Mouse (Mus musculus) midbrain, embryonic 12.5 days (tissue): Measurements from ENCODE around the gene Padi1. TPM values are rescaled to one million over a fixed set of nuclear protein-coding genes. Genes with fewer than 3 reads are reported as not detected.

ENCODE experiments used
- ATAC-seq: fragments of 200-750 bp; cut with Nextera tagmentation; 2 replicates; pipeline ENCODE4 v1.8.0; 2017; ENCODE audit warnings: low read depth, moderate TSS enrichment, moderate library complexity; ENCODE audit not compliant: low FRiP score
- H3K27ac ChIP-seq: fragments of 300-500 bp; sonication (generic); replicated peaks from 2 replicates; pipeline ENCODE4 v1.5.1; 2016; ENCODE audit warnings: mild to moderate bottlenecking
- H3K27me3 ChIP-seq: fragments of 300-500 bp; sonication (generic); 2 replicates; pipeline ENCODE4 v1.6.1; 2016; ENCODE audit warnings: mild to moderate bottlenecking
- H3K36me3 ChIP-seq: fragments of 300-500 bp; sonication (generic); 2 replicates; pipeline ENCODE4 v1.6.1; 2016
- H3K4me1 ChIP-seq: fragments of 300-500 bp; sonication (generic); 2 replicates; pipeline ENCODE4 v1.6.1; 2016
- H3K4me2 ChIP-seq: fragments of 300-500 bp; sonication (generic); replicated peaks from 2 replicates; pipeline ENCODE4 v1.6.1; 2016; ENCODE audit warnings: mild to moderate bottlenecking, moderate library complexity
- H3K4me3 ChIP-seq: fragments of 300-500 bp; sonication (generic); 2 replicates; pipeline ENCODE4 v1.5.1; 2016; ENCODE audit warnings: mild to moderate bottlenecking
- H3K9ac ChIP-seq: fragments of 300-500 bp; sonication (generic); replicated peaks from 2 replicates; pipeline ENCODE4 v1.6.1; 2016; ENCODE audit warnings: mild to moderate bottlenecking, moderate library complexity
- H3K9me3 ChIP-seq: fragments of 300-500 bp; sonication (generic); 2 replicates; pipeline ENCODE4 v1.6.1; 2016; ENCODE audit warnings: mild to moderate bottlenecking
- WGBS: fragments of 180-500 bp; shearing (Covaris S2); methylation state at CpG from one replicate; pipeline ENCODE4 v1.1.7; 2016; 5-methylcytosine and 5-hydroxymethylcytosine counted together
- polyA plus RNA-seq: library from polyadenylated mRNA; unstranded; fragments of >200 nt; fragmentation: Nextera tagmentation; extraction: Ambion mirVana; gene quantifications from 2 replicates; pipeline ENCODE4 v1.2.1, GENCODE M21; 2016

The Padi1 gene
- polyA plus RNA-seq, 1 experiment from 2014 or later = 0.06 TPM

DNA sequence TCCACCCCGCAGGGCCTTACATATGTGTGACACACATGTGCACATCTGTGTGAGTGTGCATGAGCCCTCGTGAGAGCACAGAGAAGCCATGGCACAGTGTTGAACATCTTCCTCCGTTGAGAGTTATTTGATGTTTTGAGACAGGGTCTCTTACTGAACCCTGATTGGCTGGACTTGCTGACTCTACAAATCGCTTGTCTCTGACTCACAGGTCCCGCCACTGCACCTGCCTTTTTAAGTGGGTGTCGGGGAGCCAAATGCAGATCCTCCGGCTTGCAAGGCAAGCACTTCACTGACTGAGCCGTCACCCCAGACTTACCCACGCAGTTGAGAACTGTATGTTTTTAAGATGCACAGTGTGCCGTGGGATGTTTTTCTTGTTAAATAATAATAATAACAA lies 69.7 kb downstream of the Padi1 start:
- no peaks in the 10 kb centered on the region for H3K4me1 ChIP-seq
- WGBS = 90% methylated on average over 10 of the region's 10 CpGs
- no peaks in the 10 kb centered on the region for H3K27me3 ChIP-seq
- H3K9me3 ChIP-seq = 0 out of 2 replicates have a peak, but pooled peaks cover 2% of the 10 kb centered on the region
- H3K4me2 ChIP-seq = no peak overlapping the region
- ATAC-seq = no peak
- no peak overlapping the region for H3K4me3 ChIP-seq
- no peak overlapping the region for H3K9ac ChIP-seq
- H3K27ac ChIP-seq = no peak overlapping the region
- H3K36me3 ChIP-seq = no peaks in the 10 kb centered on the region

DNA sequence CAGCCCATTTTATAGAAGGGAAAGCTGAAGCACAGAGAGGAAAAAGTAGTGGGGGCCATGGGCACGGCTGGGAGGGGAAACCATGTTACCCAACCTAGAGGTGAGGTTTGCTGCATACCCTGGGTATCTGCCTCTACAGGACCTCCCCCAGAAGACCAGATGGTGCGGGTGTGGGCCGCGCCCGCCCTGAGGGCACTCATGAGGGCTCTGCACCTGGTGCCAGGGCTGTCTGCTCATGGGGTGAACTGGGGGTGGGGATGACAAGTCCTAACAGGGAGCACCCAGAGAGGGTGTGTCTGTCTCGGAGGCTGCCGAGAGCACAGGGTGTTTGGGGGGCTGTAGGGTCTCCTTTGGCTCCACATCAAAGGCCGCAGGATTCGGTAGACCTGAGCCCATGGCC lies 70.7 kb downstream of the Padi1 start:
- WGBS = 91% methylated on average over 9 of the region's 9 CpGs
- Histone ChIP-seq H3K27me3 (no peaks in the 10 kb centered on the region), H3K9me3 (no peaks in the 10 kb centered on the region), H3K36me3 (no peaks in the 10 kb centered on the region), H3K9ac (no peak overlapping the region), H3K27ac (no peak overlapping the region), H3K4me3 (no peak overlapping the region), H3K4me2 (no peak overlapping the region), H3K4me1 (peaks cover 4% of the 10 kb centered on the region; the same call in 1 of the 2 replicates)
- no peak for ATAC-seq

- Histone ChIP-seq H3K9me3 (no peaks in the 10 kb centered on the region), H3K9ac (no peak within 1 kb of the TSS), H3K27me3 (no peaks in the 10 kb centered on the region), H3K27ac (no peak within 1 kb of the TSS), H3K4me2 (no peak within 1 kb of the TSS), H3K4me3 (no peak within 1 kb of the TSS), H3K4me1 (peaks cover 4% of the 10 kb centered on the region; the same call in 1 of the 2 replicates), H3K36me3 (no peaks in the 10 kb centered on the region)
- WGBS = 87% methylated on average over 21 of the region's 21 CpGs
- no peak for ATAC-seq
Measured at GRCm38 (mm10) chr4:140774025-140774800, 71.4 kb downstream of the Padi1 start, which contains the start of gene Padi4. Gene Padi4, minus strand, starts transcription at chr4:140774236.

- Histone ChIP-seq H3K36me3 (no peaks in the 10 kb centered on the region), H3K4me2 (no peak overlapping the region), H3K9me3 (no peaks in the 10 kb centered on the region), H3K4me1 (peaks cover 4% of the 10 kb centered on the region; the same call in 1 of the 2 replicates), H3K27ac (no peak overlapping the region), H3K4me3 (no peak overlapping the region), H3K27me3 (no peaks in the 10 kb centered on the region), H3K9ac (no peak overlapping the region)
- 63% methylated on average over 4 of the region's 4 CpGs for WGBS
- ATAC-seq = no peak
Measured at GRCm38 (mm10) chr4:140771091-140771490, 74.5 kb downstream of the Padi1 start.

DNA sequence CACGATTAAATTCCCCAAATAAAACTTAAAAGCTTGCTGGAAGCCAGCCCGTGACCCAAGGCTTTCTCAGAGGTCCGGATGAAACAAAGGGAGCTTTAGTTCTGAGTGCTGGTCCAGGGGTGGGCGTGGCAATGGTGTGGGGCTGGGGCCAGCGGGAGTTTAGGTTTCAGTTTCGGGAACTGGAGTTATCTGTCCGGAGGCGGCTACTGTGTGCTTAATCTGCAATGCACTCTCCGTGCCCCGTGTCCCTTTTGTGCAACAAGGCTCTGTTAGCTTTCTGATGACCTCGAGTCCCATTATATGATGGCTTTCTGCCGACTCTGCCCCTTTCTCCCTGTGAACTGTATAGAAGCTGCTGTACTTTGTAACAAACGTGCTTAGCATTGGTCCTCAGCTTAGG lies 75.1 kb downstream of the Padi1 start:
- ATAC-seq = no peak
- H3K4me1 ChIP-seq = peaks cover 4% of the 10 kb centered on the region; the same call in 1 of the 2 replicates
- H3K27ac ChIP-seq = no peak overlapping the region
- no peak overlapping the region for H3K4me3 ChIP-seq
- H3K9me3 ChIP-seq = no peaks in the 10 kb centered on the region
- 7% methylated on average over 13 of the region's 13 CpGs for WGBS
- H3K36me3 ChIP-seq = no peaks in the 10 kb centered on the region
- peak overlapping the region; percentile 18 for H3K4me2 ChIP-seq
- H3K27me3 ChIP-seq = no peaks in the 10 kb centered on the region
- H3K9ac ChIP-seq = no peak overlapping the region

DNA sequence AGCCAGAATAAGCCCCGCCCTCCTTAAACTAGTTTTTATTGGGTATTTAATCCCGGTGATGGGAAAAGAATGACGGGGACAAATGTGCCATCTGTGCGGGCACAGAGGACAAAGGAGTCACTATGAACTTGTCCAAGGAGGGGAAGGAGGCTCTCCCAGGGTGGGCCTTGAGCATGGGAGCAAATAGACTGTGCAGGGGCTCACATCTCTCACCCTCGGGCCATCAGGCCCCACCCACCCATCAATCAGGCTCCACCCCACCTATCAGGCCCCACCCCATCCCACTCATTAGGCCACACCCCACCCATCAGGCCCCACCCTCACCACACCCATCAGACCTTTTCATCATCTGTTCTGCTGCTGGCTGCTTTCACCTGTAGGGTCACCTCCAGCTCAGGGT lies 76.6 kb downstream of the Padi1 start:
- H3K9ac ChIP-seq = no peak overlapping the region
- H3K27me3 ChIP-seq = no peaks in the 10 kb centered on the region
- peaks cover 4% of the 10 kb centered on the region; the same call in 1 of the 2 replicates for H3K4me1 ChIP-seq
- H3K9me3 ChIP-seq = no peaks in the 10 kb centered on the region
- H3K36me3 ChIP-seq = no peaks in the 10 kb centered on the region
- no peak for ATAC-seq
- H3K4me2 ChIP-seq = no peak overlapping the region
- no peak overlapping the region for H3K4me3 ChIP-seq
- H3K27ac ChIP-seq = no peak overlapping the region
- 79% methylated on average over 5 of the region's 5 CpGs for WGBS

DNA sequence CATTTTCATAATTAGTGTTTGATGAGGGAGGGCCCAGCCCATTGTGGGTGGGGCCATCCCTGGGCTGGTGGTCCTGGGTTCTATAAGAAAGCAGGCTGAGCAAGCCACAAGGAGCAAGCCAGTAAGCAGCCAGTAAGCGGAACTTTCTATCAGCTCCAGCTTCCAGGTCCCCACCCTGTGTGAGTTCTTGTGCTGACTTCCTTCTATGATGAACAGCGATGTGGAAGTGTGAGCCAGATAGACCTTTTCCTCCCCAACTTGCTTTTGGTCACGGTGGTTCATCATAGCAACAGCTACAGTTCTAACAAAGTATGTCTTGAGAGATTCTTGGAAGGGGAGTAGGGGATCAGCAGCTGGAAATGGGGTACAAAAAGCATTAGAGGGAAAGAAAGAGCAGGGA lies 79.6 kb downstream of the Padi1 start:
- Histone ChIP-seq H3K4me3 (no peak overlapping the region), H3K27ac (no peak overlapping the region), H3K9me3 (no peaks in the 10 kb centered on the region), H3K9ac (no peak overlapping the region), H3K36me3 (no peaks in the 10 kb centered on the region), H3K4me2 (no peak overlapping the region), H3K4me1 (peaks cover 4% of the 10 kb centered on the region; the same call in 1 of the 2 replicates), H3K27me3 (no peaks in the 10 kb centered on the region)
- WGBS = 82% methylated on average over 3 of the region's 3 CpGs
- no peak for ATAC-seq

GRCm38 (mm10) chr4:140763158-140763557 lies 82.4 kb downstream of the Padi1 start:
- peaks cover 8% of the 10 kb centered on the region for H3K4me1 ChIP-seq
- H3K36me3 ChIP-seq = no peaks in the 10 kb centered on the region
- 23% methylated on average over 9 of the region's 9 CpGs for WGBS
- no peaks in the 10 kb centered on the region for H3K9me3 ChIP-seq
- no peak for ATAC-seq
- H3K4me3 ChIP-seq = no peak overlapping the region
- no peak overlapping the region for H3K27ac ChIP-seq
- H3K27me3 ChIP-seq = no peaks in the 10 kb centered on the region
- H3K4me2 ChIP-seq = no peak overlapping the region
- H3K9ac ChIP-seq = no peak overlapping the region

Other genes with a start within 250 kb of the Padi1 start
- 34.2 and 36.5 TPM in 2 replicates for gene Arhgef10l, start 179.8 kb downstream of the Padi1 start, polyA plus RNA-seq
- gene Rcc2, start 145.2 kb downstream of the Padi1 start, polyA plus RNA-seq = 72.2 and 75.5 TPM in 2 replicates
- gene Padi6, start 103.1 kb downstream of the Padi1 start, polyA plus RNA-seq = not detected in 2 replicates
- gene Padi4, start 71.5 kb downstream of the Padi1 start, polyA plus RNA-seq = 0.10 and 0.47 TPM in 2 replicates
- 0.05 TPM in 1 of 2 replicates, not detected in the other for gene Padi3, start 35.1 kb downstream of the Padi1 start, polyA plus RNA-seq
- 0.39 and 0.89 TPM in 2 replicates for gene Padi2, start 60.6 kb upstream of the Padi1 start, polyA plus RNA-seq
- 394 and 399 TPM in 2 replicates for gene Sdhb, start 115.4 kb upstream of the Padi1 start, polyA plus RNA-seq
- gene Atp13a2, start 141.1 kb upstream of the Padi1 start, polyA plus RNA-seq = 93.4 and 97.2 TPM in 2 replicates
- 240 and 287 TPM in 2 replicates for gene Mfap2, start 164.6 kb upstream of the Padi1 start, polyA plus RNA-seq
- 14.2 and 15.9 TPM in 2 replicates for gene Crocc, start 214.8 kb upstream of the Padi1 start, polyA plus RNA-seq
- 54.7 and 56.8 TPM in 2 replicates for gene Necap2, start 232.6 kb upstream of the Padi1 start, polyA plus RNA-seq
- gene Spata21, start 242.6 kb upstream of the Padi1 start, polyA plus RNA-seq = 0.31 TPM in 1 of 2 replicates, not detected in the other